Mouse (Mus musculus) left cerebral cortex, adult 2 months (tissue): ENCODE results near the gene Ttc34. TPM values are rescaled to one million over a fixed set of nuclear protein-coding genes. Genes with fewer than 3 reads are reported as not detected.

Experiments
- DNase-seq, 2 experiments: peaks; one replicate each; pipeline ENCODE4 v3.0.0; 2021 to 2022; ENCODE audit warnings: low spot score in 2 of 2, mixed read lengths in 1 of 2; ENCODE audit errors: extremely low spot score in 1 of 2
- H3K27ac ChIP-seq: fragments of 200-600 bp; 2 replicates; pipeline ENCODE4 v1.8.1; 2022
- H3K4me3 ChIP-seq: fragments of 200-600 bp; 2 replicates; pipeline ENCODE4 v1.8.1; 2022
- CTCF ChIP-seq: fragments of 200-600 bp; IDR thresholded peaks from 2 replicates; pipeline ENCODE4 v1.8.1; 2022; ENCODE audit warnings: antibody characterized with exemption, mild to moderate bottlenecking, moderate library complexity
- intact Hi-C: fragments of 180-260 bp; cut with DNase I; formaldehyde crosslinking; loops from one replicate; pipeline ENCODE4 v1.15.1; 2025
- total RNA-seq, 2 experiments: library from RNA; stranded (reverse); gene quantifications; 2 replicates each; pipeline ENCODE4 v1.2.3; 2021

Ttc34 gene
- total RNA-seq, 2 experiments from 2014 or later = 2.1 to 3.5 TPM

DNA sequence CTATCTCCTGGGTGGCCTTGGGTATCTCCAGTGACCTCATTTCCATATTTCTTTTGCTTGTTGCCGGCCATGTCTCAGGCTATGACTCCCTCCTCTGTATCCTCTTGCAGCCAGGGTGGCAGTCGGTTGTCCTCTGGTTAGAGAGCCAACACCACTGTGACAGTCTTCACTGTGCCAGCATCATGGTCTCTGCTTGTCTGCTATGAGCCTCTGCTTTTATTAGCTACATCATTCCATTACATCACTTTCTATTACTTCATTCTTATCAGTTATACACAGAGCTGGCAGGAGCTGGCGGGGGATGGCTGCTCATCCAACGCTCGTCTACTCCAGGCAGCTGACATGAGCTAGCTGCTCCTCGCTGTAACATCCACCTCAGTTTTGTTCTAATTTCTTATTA lies 43.5 kb downstream of the Ttc34 start:
- no peak overlapping the region for H3K4me3 ChIP-seq
- intact Hi-C loops = no loop called here
- H3K27ac ChIP-seq = no peak overlapping the region
- DNase-seq = no peak
- no peak for TF ChIP-seq CTCF

GRCm38 (mm10) chr4:154882014-154882659 lies 44.9 kb downstream of the Ttc34 start:
- no peak for DNase-seq
- no peak for TF ChIP-seq CTCF
- no peak overlapping the region for H3K4me3 ChIP-seq
- H3K27ac ChIP-seq = no peak overlapping the region
- intact Hi-C loops = no loop called here

- intact Hi-C loops = no loop called here
- Histone ChIP-seq H3K4me3 (no peak overlapping the region), H3K27ac (no peak overlapping the region)
- no peak for TF ChIP-seq CTCF
- DNase-seq = no peak
Observed at GRCm38 (mm10) chr4:154885416-154885815, 48.2 kb downstream of the Ttc34 start.

GRCm38 (mm10) chr4:154886876-154887592 lies 49.8 kb downstream of the Ttc34 start:
- intact Hi-C loops = no loop called here
- Histone ChIP-seq H3K27ac (no peak overlapping the region), H3K4me3 (no peak overlapping the region)
- DNase-seq = no peak
- no peak for TF ChIP-seq CTCF

DNA sequence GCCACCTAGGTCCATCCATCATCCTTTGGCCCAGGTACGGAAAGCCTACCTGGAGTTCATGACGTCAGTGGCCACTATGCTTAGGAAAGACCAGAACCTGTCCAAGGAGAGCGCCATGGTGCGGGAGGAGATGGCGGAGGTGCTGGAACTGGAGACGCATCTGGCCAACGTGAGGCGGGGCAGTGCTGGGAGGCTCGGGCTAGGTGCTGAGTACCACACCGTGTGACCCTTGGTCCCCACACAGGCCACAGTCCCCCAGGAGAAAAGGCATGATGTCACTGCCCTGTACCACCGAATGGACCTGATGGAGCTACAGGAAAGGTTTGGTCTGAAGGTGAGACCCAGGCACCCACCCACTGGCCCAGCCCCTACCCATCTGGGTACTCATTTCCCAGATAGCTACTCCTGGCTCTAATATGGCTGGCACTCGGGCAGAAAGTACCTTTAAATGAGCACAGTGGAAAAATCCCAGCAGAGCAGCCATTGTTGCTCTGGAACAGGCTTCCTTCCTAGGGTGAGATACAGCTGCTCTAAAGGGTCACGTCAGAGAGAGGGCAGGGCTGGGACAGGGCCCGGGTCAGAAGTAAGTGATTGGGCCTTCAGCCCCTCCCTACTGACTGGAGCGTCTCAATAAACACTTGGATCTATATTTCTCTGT lies 50.5 kb downstream of the Ttc34 start:
- intact Hi-C loops = no loop called here
- no peak for TF ChIP-seq CTCF
- Histone ChIP-seq H3K27ac (no peak overlapping the region), H3K4me3 (no peak overlapping the region)
- no peak for DNase-seq

- TF ChIP-seq CTCF = no peak
- H3K4me3 ChIP-seq = no peak overlapping the region
- intact Hi-C loops = no loop called here
Observed at GRCm38 (mm10) chr4:154890887-154891286, 53.6 kb downstream of the Ttc34 start.

GRCm38 (mm10) chr4:154895549-154895948 lies 58.3 kb downstream of the Ttc34 start:
- Histone ChIP-seq H3K27ac (no peak overlapping the region), H3K4me3 (no peak overlapping the region)
- intact Hi-C loops = no loop called here
- no peak for DNase-seq
- TF ChIP-seq CTCF = no peak

More at GRCm38 (mm10) chr4:154890887-154891286, 53.6 kb downstream of the Ttc34 start:
- no peak overlapping the region for H3K27ac ChIP-seq
- DNase-seq = no peak

- TF ChIP-seq CTCF = no peak
- H3K27ac ChIP-seq = no peak overlapping the region; the same call in 1 of the 2 replicates
- intact Hi-C loops = no loop called here
- no peak for DNase-seq
- H3K4me3 ChIP-seq = peak overlapping the region; percentile 63
Observed at GRCm38 (mm10) chr4:154897676-154898465, 60.6 kb downstream of the Ttc34 start.

DNA sequence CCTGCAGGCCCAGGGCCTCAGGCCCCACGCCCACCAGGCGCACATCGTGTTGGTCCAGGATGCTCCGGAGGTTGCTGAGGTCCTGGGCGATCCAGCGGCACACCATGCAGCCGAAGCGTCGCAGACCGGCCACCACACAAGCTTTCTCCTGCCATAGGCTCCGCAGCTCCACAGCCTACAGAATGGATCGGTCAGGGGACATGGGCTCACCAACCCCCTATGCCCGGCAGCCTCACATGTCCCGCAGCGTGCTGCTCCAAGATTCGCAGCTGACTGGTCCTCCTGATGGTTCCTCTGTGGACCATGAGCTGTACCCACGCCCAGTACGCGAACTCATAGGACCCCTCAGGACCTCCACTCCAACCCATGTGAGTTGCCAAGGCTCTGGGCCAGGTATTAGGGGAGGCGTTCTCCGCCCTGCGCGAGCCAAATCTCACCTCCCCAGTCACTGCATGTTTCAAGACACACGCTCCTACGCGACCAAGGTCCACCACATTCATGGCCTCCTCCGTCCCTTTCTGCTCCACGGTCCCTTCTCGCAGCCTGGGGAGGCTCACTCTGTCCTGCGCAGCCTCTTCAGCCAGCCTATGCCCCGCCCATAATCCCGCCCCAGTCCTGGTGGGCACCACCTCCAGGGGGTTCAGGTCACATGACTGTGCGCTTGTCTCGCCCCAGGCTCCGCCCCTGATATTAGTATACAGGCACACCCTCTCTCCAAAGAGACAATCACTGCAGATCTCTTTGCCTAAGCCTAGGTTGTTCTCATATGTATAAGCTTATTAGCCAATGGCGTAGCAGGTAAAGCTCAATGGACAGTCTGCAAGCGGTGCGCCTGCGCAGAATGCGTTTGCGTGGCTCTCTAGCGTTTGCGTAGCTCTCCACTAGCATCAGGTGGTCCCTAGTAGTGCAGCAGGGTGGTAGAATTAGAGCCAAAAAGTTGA lies 61.5 kb downstream of the Ttc34 start, which contains the start of gene Fam213b:
TSS of gene Fam213b (minus strand) at position 630 of the 941 bp plus-strand sequence.
- TF ChIP-seq CTCF = no peak; the same call in 1 of the 2 replicates
- Histone ChIP-seq H3K27ac (peak within 1 kb of the TSS; percentile 75), H3K4me3 (peak within 1 kb of the TSS; percentile 63)
- DNase-seq = peak; percentile 60 to 77
- intact Hi-C loops = no loop called here

- Histone ChIP-seq H3K4me3 (no peak overlapping the region), H3K27ac (no peak overlapping the region)
- TF ChIP-seq CTCF = no peak
- DNase-seq = no peak
- intact Hi-C loops = no loop called here
Observed at GRCm38 (mm10) chr4:154902371-154902770, 65.1 kb downstream of the Ttc34 start.
